Mouse (Mus musculus) forebrain, embryonic 14.5 days (tissue): Measurements from ENCODE around the gene Arrdc4. TPM values are rescaled to one million over a fixed set of nuclear protein-coding genes. Genes with fewer than 3 reads are reported as not detected.

ENCODE experiments used
- ATAC-seq: fragments of 200-750 bp; cut with Nextera tagmentation; 2 replicates; pipeline ENCODE4 v1.8.0; 2017; ENCODE audit warnings: mild to moderate bottlenecking, moderate library complexity
- DNase-seq: peaks from one replicate; pipeline ENCODE4 v3.0.0-alpha.2; 2015; ENCODE audit warnings: low spot score
- H3K27ac ChIP-seq: fragments of 300-500 bp; sonication (generic); 2 replicates; pipeline ENCODE4 v1.5.1; 2014; ENCODE audit warnings: low read depth, mild to moderate bottlenecking, control low read depth, low read length, moderate library complexity
- H3K27me3 ChIP-seq: fragments of 300-500 bp; sonication (generic); replicated peaks from 2 replicates; pipeline ENCODE4 v1.6.1; 2014; ENCODE audit warnings: low read length, control low read depth, mixed read lengths; ENCODE audit not compliant: control insufficient read depth, insufficient read depth
- H3K36me3 ChIP-seq: fragments of 300-500 bp; sonication (generic); 2 replicates; pipeline ENCODE4 v1.6.1; 2014; ENCODE audit warnings: low read length, control low read depth; ENCODE audit not compliant: control insufficient read depth, insufficient read depth
- H3K4me1 ChIP-seq: fragments of 300-500 bp; sonication (generic); 2 replicates; pipeline ENCODE4 v1.6.1; 2014; ENCODE audit warnings: antibody characterized with exemption, low read length, control low read depth; ENCODE audit not compliant: control insufficient read depth, insufficient read depth
- H3K4me2 ChIP-seq: fragments of 300-500 bp; sonication (generic); 2 replicates; pipeline ENCODE4 v1.6.1; 2014; ENCODE audit warnings: mild to moderate bottlenecking, control low read depth, low read length
- H3K4me3 ChIP-seq: fragments of 300-500 bp; sonication (generic); 2 replicates; pipeline ENCODE4 v1.5.1; 2014; ENCODE audit warnings: low read depth, low read length, control low read depth
- H3K9ac ChIP-seq: fragments of 300-500 bp; sonication (generic); 2 replicates; pipeline ENCODE4 v1.6.1; 2014; ENCODE audit warnings: mild to moderate bottlenecking, low read length, control low read depth, moderate library complexity
- H3K9me3 ChIP-seq: fragments of 300-500 bp; sonication (generic); replicated peaks from 2 replicates; pipeline ENCODE4 v1.6.1; 2016; ENCODE audit warnings: low read length, control low read depth, mixed read lengths; ENCODE audit not compliant: control insufficient read depth
- WGBS: fragments of 180-500 bp; shearing (Covaris S2); extraction: QIAGEN DNeasy Blood & Tissue Kit; methylation state at CpG from one replicate; pipeline ENCODE4 v1.1.7; 2014; 5-methylcytosine and 5-hydroxymethylcytosine counted together
- polyA plus RNA-seq: library from polyadenylated mRNA; unstranded; fragments of >200 nt; fragmentation: Nextera tagmentation; extraction: Ambion mirVana; gene quantifications from 2 replicates; pipeline ENCODE4 v1.2.1, GENCODE M21; 2014

Arrdc4 gene
- polyA plus RNA-seq, 1 experiment from 2014 or later = 27.7 TPM

GRCm38 (mm10) chr7:68717988-68718387 lies 31.1 kb downstream of the Arrdc4 start:
- Histone ChIP-seq H3K27ac (no peak overlapping the region), H3K4me3 (no peak overlapping the region)
- peak; percentile 37 for ATAC-seq

DNA sequence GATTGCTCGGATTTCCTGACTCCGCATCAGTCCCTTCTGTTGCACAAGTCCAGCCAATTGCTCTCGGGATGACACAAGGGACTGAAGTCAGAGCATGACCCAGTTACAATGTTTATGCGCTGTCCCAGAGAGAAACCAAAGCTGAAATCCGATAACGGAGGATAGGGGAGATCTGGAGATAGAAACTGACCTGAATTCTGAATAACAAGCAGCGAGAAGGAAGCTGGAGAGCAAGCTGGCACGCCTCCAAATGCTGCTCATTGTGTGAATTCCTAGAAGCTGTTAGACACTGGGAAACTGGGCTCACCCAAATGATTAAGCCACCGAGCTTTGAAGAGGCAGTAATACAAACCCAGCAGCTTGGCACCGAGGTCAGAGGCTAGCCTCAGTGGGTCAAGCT lies 31.5 kb downstream of the Arrdc4 start:
- Histone ChIP-seq H3K4me2 (peak overlapping the region; percentile 27; the same call in 1 of the 2 replicates), H3K9me3 (no peaks in the 10 kb centered on the region), H3K27me3 (no peaks in the 10 kb centered on the region), H3K4me3 (no peak overlapping the region), H3K36me3 (no peaks in the 10 kb centered on the region), H3K27ac (no peak overlapping the region), H3K4me1 (peaks cover 10% of the 10 kb centered on the region), H3K9ac (no peak overlapping the region)
- ATAC-seq = peak; percentile 78
- DNase-seq = peak; percentile 87
- WGBS = 22% methylated on average over 10 of the region's 10 CpGs

More at GRCm38 (mm10) chr7:68717988-68718387, 31.1 kb downstream of the Arrdc4 start:
- Histone ChIP-seq H3K27me3 (no peaks in the 10 kb centered on the region), H3K4me1 (peaks cover 10% of the 10 kb centered on the region), H3K9ac (no peak overlapping the region), H3K36me3 (no peaks in the 10 kb centered on the region), H3K9me3 (no peaks in the 10 kb centered on the region), H3K4me2 (peak overlapping the region; percentile 27; the same call in 1 of the 2 replicates)
- peak; percentile 5 for DNase-seq

DNA sequence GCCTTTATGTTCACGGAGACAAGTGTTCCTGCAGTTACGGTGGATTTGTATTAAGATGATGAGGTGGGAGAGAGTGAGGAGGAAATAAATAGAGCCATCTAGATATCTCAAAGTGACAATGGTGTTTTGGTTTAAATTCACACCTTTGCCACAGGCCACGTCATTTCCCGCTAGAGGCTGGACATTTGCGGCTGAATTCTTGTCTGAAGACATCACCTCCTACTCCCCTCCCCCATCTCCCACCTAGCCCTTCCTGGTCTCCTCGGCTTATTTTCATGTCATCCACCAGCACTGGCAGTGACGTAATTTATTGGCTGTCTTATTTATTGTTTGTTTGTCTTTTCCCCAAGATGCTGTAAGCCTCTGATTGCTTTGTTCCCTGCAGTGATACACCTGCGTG lies 32.1 kb downstream of the Arrdc4 start:
- no peak for DNase-seq
- no peak overlapping the region for H3K4me2 ChIP-seq
- H3K4me3 ChIP-seq = no peak overlapping the region
- peak; percentile 7; the same call in 1 of the 2 replicates for ATAC-seq
- no peaks in the 10 kb centered on the region for H3K27me3 ChIP-seq
- no peaks in the 10 kb centered on the region for H3K36me3 ChIP-seq
- no peak overlapping the region for H3K9ac ChIP-seq
- no peaks in the 10 kb centered on the region for H3K9me3 ChIP-seq
- 82% methylated on average over 8 of the region's 8 CpGs for WGBS
- peaks cover 10% of the 10 kb centered on the region for H3K4me1 ChIP-seq
- no peak overlapping the region for H3K27ac ChIP-seq

- DNase-seq (no peak), ATAC-seq (no peak)
- Histone ChIP-seq H3K36me3 (no peaks in the 10 kb centered on the region), H3K27me3 (no peaks in the 10 kb centered on the region), H3K4me1 (peaks cover 10% of the 10 kb centered on the region), H3K9ac (no peak overlapping the region), H3K4me2 (no peak overlapping the region), H3K9me3 (no peaks in the 10 kb centered on the region), H3K4me3 (no peak overlapping the region), H3K27ac (no peak overlapping the region)
- 92% methylated on average over 1 of the region's 1 CpGs for WGBS
These were observed 36.1 kb downstream of the Arrdc4 start for GRCm38 (mm10) chr7:68712928-68713327.

GRCm38 (mm10) chr7:68712425-68712824 lies 36.6 kb downstream of the Arrdc4 start:
- ATAC-seq (peak; percentile 62; the same call in 1 of the 2 replicates), DNase-seq (peak; percentile 81)

DNA sequence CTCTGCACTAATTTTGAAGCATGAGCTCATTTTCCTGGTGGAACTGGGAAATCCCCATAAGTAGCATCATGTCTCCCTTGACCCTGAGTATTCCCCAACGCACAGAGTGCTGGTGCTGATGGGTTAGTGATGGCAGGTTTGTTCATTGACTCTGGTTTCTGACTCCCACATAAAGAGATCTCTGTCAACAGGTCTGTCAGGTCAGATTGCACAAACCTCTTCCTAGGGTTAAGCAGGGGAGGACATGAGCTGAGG lies 39.8 kb downstream of the Arrdc4 start:
- no peaks in the 10 kb centered on the region for H3K36me3 ChIP-seq
- no peak for DNase-seq
- H3K4me2 ChIP-seq = no peak overlapping the region
- ATAC-seq = no peak
- WGBS = 83% methylated on average over 1 of the region's 1 CpGs
- no peaks in the 10 kb centered on the region for H3K4me1 ChIP-seq
- no peaks in the 10 kb centered on the region for H3K9me3 ChIP-seq
- no peak overlapping the region for H3K4me3 ChIP-seq
- no peak overlapping the region for H3K9ac ChIP-seq
- no peak overlapping the region for H3K27ac ChIP-seq
- H3K27me3 ChIP-seq = no peaks in the 10 kb centered on the region

More at GRCm38 (mm10) chr7:68712425-68712824, 36.6 kb downstream of the Arrdc4 start:
- Histone ChIP-seq H3K4me1 (peaks cover 4% of the 10 kb centered on the region; the same call in 1 of the 2 replicates), H3K27me3 (no peaks in the 10 kb centered on the region), H3K9me3 (no peaks in the 10 kb centered on the region), H3K4me3 (no peak overlapping the region), H3K36me3 (no peaks in the 10 kb centered on the region), H3K4me2 (no peak overlapping the region), H3K9ac (no peak overlapping the region), H3K27ac (no peak overlapping the region)
- 72% methylated on average over 3 of the region's 3 CpGs for WGBS

- Histone ChIP-seq H3K9me3 (no peaks in the 10 kb centered on the region), H3K4me2 (no peak overlapping the region), H3K4me1 (no peaks in the 10 kb centered on the region), H3K9ac (no peak overlapping the region), H3K36me3 (no peaks in the 10 kb centered on the region), H3K27me3 (no peaks in the 10 kb centered on the region), H3K27ac (no peak overlapping the region), H3K4me3 (no peak overlapping the region)
- DNase-seq (no peak), ATAC-seq (no peak)
- WGBS = 86% methylated on average over 3 of the region's 3 CpGs
These were observed 40.3 kb downstream of the Arrdc4 start for GRCm38 (mm10) chr7:68708563-68709318.

DNA sequence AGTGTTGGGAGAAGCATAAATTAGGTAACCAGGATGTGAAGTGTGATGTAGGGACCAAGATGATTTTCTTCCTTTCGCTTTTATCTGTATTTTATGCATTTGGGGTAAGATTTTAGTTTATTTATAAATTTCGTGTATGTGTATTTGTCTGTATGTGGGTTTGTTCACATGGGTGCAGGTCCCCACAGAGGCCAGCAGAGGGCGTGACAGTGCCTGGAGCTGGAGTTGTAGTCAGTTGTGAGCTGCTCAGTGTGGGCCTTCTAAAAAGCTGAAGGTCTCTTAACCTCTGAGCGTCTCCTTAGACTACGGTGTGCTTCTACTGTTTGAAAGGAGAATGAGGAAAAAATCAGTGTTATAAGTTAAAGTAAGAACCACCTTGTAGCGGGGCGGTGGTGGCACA lies 43.9 kb downstream of the Arrdc4 start:
- Histone ChIP-seq H3K27ac (no peak overlapping the region), H3K27me3 (no peaks in the 10 kb centered on the region), H3K9ac (no peak overlapping the region), H3K4me1 (no peaks in the 10 kb centered on the region), H3K4me2 (no peak overlapping the region), H3K4me3 (no peak overlapping the region), H3K9me3 (no peaks in the 10 kb centered on the region), H3K36me3 (no peaks in the 10 kb centered on the region)
- ATAC-seq (no peak), DNase-seq (no peak)
- 91% methylated on average over 7 of the region's 7 CpGs for WGBS

GRCm38 (mm10) chr7:68697313-68697712 lies 51.7 kb downstream of the Arrdc4 start:
- no peaks in the 10 kb centered on the region for H3K9me3 ChIP-seq
- no peaks in the 10 kb centered on the region for H3K27me3 ChIP-seq
- H3K4me3 ChIP-seq = no peak overlapping the region
- H3K9ac ChIP-seq = no peak overlapping the region
- H3K36me3 ChIP-seq = no peaks in the 10 kb centered on the region
- no peak for ATAC-seq
- H3K4me1 ChIP-seq = no peaks in the 10 kb centered on the region
- no peak for DNase-seq
- 96% methylated on average over 3 of the region's 3 CpGs for WGBS
- H3K27ac ChIP-seq = no peak overlapping the region
- no peak overlapping the region for H3K4me2 ChIP-seq
